Mouse (Mus musculus) gastrocnemius, adult 18-20 months (tissue): ENCODE data around the gene Klk1b8. TPM values are rescaled to one million over a fixed set of nuclear protein-coding genes. Genes with fewer than 3 reads are reported as not detected.
"Not testable (repeated sequence)": the region's sequence is repeated elsewhere in the genome, so short reads cannot be mapped to it uniquely, and the experiment has no call there.

Experiments used
- DNase-seq: peaks from one replicate; pipeline ENCODE4 v3.0.0; 2021; ENCODE audit warnings: low spot score
- long read RNA-seq, 2 experiments: library from polyadenylated mRNA; stranded (forward); transcript quantifications; one replicate each; pipeline ENCODE4 v2.0.0; 2021
- total RNA-seq, 2 experiments: library from RNA; stranded (reverse); gene quantifications; 2 replicates each; pipeline ENCODE4 v1.2.3; 2021

Gene Klk1b8
- total RNA-seq, result not detected
- long read RNA-seq, experiment 1, result 0 reads
- long read RNA-seq, experiment 2, result 0 reads

DNA sequence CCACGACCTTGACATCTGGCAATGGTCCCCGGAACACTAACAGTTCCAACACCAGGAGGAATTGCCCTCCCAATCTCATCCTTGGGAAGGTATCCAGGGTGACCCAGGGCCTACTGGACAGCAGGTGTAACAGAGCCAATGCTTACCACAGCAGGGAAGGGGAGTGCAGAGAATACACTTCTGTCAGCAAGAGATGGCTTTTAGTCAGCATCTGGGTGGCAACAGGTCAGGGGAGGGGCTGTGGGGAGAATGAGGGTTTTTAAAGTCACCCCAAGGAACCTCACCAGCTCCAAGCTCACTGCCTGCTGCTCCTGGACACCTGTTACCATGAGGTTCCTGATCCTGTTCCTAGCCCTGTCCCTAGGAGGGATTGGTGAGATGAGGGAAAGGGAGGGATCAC is at the start of gene Klk1b8:
Klk1b8 (plus strand) TSS at position 301 of the 400 bp plus-strand sequence.
- no peak for DNase-seq

DNA sequence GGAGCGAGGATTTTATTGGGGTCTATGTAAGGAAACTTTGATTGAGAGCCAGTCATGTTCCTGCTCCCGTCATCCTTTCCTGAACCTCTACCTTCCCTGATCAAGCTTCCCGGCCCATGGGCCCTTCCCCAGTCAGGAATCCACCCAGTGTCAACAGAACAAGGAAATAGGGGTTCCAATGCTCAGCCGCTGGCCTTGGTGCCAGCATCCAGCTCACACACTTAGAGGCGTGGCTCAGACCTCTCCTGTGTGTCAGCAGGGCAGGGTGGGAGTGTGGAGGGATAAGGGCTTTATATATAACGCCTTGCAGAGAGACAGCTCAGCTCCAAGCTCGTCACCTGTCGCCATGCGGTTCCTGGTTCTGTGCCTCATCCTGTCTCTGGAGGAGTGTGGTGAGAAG is 35.6 kb upstream of the Klk1b8 start:
- DNase-seq, result no peak

DNA sequence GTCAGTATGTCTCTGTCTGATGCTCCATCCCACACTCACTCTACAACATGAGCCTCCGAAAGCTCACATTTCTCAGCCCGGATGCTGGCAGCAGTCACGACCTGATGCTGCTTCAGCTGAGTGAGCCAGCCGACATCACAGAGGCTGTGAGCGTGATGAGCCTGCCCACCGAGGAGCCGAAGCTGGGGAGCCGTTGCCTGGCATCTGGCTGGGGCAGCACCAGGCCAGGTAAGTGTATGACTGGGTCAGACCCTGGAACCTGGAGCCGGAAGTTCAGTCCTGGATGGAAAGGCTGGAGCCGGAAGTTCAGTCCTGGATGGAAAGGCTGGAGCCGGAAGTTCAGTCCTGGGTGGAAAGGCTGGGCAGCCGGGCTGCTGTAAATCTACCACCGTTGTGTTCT is 32.0 kb upstream of the Klk1b8 start:
- no peak for DNase-seq

DNA sequence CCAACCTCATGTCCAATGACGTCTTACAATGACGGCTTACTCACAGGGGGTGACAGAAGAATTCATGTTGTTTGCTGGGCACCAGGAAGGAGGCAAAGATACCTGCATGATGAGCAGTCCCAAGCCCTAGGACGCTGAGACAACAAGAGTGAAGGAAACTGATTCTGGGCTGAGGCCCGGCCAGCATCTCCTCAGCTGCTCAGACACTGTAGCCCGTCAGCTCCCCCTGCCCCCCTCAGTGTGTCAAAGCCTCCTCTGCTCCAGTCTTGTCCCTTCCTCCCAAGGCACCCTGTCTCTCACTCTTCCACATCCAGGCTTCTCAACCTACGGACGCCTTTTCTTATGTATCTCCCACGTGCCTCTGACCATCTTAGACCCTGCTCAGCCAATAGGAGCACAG is 31.6 kb upstream of the Klk1b8 start:
- DNase-seq, result no peak

DNA sequence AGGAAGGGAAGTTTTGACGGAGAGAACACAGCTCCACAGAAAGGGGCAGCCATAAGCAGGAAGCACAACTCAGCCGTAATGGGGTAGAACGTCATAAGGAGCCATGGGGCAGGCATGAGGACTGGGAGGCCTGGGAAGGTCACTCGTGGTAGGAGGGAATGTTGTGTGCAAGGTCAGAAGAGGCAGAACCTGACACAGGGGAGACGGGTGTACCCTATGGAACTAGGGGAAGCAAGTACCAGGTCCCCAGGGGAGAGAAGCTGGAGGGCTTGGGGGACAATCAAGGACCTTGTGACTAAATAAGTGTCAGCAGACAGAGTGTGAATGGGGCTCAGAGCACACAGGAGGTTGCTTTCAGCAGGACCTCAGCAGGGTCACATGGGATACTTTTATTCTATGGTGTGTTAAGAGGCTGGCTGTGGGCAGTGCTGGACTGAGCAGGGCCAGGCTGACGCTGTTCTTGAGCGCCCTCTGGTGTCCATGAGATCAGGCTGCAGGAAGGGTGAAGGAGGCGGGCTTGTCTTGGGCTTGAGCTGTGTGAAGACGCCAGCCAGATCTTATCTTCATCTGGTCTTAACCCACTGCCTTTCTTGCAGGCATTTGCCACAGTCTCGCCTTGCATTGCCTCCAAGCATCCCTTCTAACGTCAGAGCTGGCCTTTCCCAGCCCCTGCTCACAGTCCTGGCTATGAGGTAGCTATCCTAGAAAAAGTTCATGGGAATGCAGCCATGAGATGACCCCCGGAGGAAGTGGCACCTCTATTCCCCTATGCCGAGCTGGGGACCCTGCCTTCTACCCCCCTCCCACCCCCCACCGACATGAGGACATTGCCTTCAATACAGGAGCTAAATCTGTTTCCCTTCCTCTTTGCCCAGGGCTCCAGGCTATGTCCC is 30.7 kb upstream of the Klk1b8 start:
- peak; percentile 50 for DNase-seq

DNA sequence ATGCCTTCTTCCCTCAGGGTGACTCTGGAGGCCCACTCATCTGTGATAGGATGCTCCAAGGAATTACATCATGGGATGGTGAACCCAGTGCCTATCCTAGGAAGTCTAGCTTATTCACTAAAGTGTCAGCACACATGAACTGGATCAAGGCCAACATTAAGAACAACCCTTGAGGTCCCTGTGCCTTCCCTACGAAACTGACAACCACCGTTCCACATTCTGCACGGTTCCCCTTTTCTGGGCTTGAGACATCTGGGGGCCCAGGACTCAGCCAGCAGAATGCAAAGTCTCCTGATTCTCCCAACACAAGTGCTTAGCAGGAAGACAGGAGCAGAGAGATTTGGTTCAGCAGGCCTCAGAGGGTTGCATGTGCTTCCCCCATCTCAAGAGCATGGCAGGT is 29.9 kb upstream of the Klk1b8 start:
- DNase-seq, result no peak

DNA sequence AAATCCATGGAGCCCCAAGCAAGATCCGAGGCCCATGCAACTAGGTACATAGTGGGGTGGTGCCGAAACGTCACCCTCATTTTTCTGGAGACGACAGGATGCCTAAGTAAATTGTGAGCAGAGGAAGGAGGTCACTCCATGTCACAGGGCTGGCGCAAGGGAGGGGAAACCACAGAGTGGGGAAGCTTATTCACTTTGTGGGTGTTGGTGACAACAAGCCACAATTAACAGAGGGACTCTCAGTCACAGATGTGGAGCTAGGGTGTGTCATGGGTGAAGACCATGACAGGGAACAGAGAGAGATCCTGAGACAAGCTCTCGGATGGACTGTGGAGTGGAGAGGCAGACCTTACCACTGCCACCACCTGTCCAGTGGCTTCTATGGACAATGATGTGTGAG is 29.4 kb upstream of the Klk1b8 start:
- no peak for DNase-seq

DNA sequence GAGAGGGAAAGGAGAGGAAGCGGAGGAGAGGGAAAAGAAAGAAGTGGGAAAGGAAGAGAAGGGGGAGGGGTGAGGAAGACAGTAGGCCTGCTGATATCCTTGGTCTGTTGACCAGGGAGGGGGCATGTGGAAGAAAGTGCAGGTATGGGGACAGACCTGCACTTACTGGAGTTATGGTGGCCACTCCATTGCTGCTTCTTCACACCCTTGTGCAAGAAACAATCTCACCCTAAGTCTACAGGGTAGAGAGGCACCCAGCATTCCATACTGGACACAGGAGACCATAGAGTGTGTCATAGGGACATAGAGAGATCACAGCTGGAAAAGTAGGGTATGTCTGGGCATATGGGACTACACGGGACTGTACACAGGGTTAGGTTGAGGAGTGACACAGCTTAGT is 28.5 kb upstream of the Klk1b8 start:
- no peak for DNase-seq

DNA sequence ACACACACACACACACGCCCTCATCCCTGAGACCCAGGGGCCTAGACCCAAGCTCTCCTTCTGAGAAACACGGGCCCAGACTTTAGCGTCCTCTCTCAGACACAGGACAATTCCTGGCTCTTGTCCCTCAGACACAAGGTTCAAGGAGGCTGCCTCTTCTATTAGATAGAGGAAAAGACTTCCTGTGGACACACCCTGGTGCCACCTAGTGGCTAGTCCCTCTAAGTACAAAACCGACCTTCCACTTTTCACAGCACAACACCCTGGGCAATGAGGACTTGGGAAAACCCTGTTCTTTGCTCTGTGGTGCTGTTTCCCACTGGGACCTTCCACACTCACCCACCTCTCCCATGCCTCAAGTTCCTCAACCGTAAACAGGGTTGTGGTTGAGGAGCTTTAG is 24.5 kb upstream of the Klk1b8 start:
- DNase-seq, result no peak

DNA sequence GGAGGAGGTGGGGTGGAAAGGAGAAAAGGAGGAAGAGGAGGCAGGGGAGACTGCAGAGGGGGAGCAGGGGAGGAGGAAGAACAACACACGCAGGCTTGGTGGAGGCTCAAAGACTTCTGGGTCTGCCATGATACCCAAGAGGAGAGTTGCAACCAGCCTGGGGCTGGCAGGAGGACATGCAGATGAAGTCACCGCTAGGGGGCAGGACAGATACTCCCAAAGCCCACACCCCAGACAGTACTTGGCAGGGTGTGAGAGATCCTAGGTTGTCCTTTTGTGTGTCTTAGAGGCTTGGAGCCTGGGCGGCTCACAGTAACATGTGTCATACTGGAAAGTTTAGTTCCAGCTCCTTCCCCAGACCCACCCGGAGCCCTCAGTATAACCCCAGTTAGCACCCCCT is 21.9 kb upstream of the Klk1b8 start:
- DNase-seq, result no peak

DNA sequence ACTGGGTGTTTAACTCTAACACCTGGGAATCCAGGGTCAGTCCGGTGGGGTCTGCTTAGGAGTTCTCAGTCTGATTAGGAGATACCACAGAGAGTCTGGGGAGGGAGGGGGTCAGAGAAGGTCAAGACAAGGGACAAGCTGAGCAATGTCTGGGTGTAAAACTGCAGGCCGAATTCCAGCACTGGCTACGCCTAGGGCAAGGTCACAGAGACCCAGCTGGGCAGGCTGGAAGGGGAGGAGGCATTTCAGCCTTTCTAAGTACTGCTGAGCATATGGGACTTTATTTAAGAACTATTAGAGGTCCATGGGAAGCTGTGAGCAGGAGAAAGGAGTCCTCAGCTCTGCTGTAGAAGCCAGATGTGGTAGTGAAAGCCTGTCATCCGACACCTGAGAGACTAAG is 18.1 kb upstream of the Klk1b8 start:
- no peak for DNase-seq

DNA sequence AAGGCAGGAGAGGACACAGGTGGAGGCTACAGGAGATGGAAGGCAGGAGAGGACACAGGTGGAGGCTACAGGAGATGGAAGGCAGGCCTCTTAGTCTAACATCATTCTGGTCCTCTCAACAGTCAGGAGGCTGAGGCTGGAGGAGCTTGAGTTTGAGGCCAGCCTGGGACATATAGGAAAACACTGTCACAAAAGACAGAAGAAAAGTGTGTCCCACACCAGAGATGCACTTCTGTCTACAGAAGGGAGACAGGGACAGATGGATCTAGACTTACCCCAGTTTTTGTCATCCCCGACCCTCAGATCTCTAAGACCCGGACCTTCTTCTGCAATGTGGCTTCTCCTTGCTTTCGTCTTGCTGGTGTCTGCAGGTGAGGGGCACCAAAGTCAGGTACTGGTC is 17.0 kb upstream of the Klk1b8 start, which contains the start of gene Klk15:
Klk15 (plus strand) TSS at position 301 of the 400 bp plus-strand sequence.
- no peak for DNase-seq

DNA sequence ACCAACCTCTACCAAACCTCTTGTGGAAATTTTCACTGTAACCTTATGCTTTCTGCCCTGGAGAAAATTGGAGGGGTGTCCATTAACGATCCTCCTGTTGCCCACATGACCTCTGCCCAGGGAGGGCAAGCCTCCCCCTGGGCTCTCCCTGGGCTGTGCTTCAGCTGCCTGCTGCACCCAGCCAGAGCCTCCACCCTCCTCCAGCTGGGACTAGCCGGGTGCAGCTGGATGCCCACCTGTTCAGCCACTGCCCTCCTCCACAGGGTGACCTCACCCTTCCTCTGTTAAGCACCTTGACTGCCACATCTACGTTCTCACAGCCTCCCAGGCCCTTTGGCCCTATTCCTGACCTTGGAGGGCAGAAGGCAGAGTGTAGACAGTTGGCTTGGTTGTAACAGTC is 15.7 kb upstream of the Klk1b8 start:
- no peak for DNase-seq

DNA sequence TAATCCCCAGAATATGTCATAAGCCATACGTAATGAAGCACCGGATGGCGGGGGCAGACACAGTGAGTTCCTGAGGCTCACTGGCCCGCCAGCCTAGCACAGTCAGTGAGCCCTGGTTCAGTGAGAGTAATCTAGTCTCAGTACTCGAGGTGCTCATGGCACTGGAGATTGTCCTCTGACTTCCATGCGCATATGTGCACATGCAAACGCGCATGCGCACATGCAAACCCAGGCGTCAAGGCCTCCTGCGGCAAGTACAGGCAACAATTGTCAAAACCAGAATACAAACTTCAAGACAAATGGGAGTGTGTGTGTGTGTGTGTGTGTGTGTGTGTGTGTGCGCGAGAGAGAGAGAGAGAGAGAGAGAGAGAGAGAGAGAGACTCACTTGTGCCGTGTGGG is 13.9 kb upstream of the Klk1b8 start:
- no peak for DNase-seq

DNA sequence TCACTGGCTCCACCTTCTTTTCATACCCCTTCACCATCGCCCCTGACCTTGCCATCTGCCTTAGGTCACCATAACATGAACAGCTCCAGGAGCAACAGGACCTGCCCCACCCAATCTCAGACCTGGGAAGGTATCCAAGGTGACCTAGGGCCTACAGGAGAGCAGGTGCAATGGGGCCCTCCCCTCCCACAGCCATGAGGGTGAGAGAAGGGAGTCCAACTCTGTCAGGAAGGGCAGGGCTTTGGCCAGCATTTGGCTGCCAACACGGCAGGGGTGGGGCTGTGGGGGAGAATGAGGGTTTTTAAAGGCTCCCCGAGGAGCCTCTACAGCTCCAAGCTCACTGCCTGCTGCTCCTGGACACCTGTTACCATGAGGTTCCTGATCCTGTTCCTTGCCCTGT is 8.2 kb upstream of the Klk1b8 start:
- DNase-seq, result not testable (repeated sequence)

DNA sequence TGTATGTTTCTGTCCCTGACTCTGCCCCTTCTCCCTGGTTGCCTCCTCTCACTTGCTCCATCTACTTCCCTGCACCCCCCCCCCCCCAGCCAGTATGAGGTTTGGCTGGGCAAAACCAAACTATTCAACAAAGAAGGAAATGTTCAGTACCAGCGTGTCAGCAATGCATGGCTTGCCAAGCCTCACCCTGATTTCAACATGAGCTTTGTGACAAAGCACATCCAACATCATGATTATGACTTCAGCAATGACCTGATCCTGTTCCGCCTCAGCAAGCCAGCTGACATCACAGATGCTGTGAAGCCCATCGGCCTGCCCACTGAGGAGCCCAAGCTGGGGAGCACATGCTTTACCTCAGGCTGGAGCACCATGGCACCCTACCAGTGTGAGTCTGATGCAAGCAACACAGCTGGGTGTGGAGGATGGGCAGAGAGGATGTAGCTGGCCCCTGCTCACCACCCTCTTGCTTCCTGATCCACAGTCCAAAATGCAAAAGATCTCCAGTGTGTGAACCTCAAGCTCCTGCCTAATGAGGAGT is 5.7 kb upstream of the Klk1b8 start:
- no peak for DNase-seq

DNA sequence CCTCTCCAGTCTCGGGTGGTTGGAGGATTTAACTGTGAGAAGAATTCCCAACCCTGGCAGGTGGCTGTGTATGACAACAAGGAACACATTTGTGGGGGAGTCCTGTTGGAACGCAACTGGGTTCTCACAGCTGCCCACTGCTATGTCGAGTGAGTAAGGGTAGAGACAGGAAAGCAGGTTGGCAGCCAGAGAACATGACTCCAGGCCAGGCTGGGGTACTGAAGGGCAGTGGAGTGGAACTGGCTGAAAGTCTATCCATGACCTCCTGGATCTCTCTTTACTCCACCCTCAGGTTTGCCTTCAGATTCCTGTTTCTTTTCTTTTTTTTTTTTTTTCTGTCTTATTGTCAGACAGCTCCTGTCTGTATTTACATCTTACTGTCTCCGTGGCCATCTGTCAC is 2.2 kb downstream of the Klk1b8 start:
- DNase-seq, result no peak

DNA sequence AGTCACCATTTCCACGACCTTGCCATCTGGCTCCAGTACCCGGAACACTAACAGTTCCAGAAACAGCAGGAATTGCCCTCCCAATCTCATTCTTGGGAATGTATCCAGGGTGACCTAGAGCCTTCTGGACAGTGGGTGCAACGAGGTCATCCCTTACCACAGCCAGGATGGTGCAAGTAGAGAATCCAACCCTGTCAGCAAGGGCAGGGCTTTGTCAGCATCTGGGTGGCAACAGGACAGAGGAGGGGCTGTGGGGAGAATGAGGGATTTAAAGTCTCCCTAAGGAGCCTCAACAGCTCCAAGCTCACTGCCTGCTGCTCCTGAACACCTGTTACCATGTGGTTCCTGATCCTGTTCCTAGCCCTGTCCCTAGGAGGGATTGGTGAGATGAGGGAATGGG is 16.0 kb downstream of the Klk1b8 start, which contains the start of gene Klk1b1:
Klk1b1 (plus strand) TSS at position 301 of the 400 bp plus-strand sequence.
- no peak for DNase-seq

DNA sequence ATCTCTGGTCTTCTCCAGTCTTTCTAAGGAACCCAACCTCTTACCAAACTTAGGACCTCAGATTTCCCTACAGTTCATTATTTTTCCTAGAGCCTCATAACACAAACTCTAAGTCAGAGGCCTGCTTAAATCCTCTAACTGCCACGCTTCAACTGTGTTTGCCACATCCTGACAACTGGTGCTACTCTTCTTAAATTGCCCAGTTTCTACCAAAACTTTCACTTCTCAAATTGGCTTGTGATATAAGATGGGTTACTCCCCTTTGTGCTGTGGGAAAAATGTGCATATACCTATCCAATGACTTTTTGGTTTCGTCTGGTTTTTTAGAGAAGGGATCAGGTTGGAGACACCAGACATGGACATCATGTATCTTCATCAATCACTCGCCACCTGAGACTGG is 16.6 kb downstream of the Klk1b8 start:
- DNase-seq, result no peak

DNA sequence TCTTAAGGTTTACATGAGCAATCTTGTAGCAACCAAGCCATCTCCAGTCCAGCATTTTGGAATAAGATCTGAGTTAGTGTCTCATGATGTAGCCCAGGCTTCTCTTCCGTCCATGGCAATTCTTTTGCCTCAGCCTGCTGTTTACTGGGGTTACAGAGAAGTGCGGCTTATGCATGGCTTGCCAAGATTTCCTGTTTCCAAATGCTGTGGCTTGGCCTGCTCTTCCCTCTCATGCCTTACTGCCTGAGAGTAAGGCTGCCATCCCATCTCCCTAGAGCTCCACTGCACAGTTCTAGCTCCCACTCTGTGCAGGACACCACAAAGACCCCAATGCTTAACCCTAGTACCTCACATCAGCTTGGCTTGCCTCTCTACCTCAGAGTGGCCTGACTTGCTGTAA is 17.1 kb downstream of the Klk1b8 start:
- DNase-seq, result no peak

DNA sequence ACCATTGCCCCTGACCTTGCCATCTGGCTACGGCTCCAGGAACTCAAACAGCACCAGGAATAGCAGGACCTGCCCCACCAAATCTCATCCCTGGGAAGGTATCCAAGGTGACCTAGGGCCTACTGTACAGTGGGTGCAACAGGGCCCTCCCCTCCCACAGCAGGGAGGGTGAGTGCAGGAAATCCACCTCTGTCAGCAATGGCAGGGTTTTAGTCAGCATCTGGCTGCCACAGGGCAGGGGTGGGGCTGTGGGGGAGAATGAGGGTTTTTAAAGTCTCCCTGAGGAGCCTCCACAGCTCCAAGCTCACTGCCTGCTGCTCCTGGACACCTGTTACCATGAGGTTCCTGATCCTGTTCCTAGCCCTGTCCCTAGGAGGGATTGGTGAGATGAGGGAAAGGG is 25.3 kb downstream of the Klk1b8 start, which contains the start of gene Klk1b9:
Klk1b9 (plus strand) TSS at position 301 of the 400 bp plus-strand sequence.
- DNase-seq, result not testable (repeated sequence)

DNA sequence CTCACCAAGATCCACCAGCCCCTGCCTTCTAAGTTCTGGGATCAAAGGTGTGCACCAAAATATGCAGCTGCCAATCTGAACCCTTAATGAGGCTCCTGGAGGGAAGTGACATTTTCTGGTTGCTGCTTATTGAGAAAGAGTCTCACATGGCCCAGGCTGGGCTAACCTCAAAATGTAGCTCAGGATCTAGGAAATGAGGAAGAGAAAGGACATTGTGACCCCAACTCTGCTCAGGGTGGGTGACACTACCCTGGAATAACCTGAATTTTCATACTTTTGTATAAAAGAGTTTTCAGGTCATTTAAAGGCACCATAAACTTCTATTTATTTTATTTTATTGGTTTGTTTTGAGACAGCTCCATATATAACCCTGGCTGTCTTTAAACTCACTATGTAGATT is 35.2 kb downstream of the Klk1b8 start:
- DNase-seq, result no peak

DNA sequence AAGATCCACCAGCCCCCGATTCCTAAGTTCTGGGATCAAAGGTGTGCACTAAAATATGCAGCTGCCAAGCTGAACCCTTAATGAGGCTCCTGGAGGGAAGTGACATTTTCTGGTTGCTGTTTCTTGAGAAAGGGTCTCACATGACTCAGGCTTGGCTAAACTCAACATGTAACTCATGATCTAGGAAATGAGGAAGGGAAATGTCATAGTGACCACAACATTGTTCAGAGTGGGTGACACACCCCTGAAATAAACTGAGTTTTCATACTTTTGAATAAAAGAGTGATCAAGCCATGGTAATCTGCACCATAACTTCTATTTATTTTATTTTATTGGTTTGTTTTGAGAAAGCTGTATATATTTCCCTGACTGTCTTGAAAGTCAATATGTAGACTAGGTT is 44.4 kb downstream of the Klk1b8 start:
- DNase-seq, result not testable (repeated sequence)
